Mouse (Mus musculus) thymus, postnatal 25 days (tissue): ENCODE results near the gene Ttc24.

Experiments used
- DNase-seq: peaks from one replicate; pipeline ENCODE4 v3.0.0; 2022

The Ttc24 gene

GRCm38 (mm10) chr3:88077441-88077840, 663 bp downstream of the Ttc24 start:
- DNase-seq: no peak

DNA sequence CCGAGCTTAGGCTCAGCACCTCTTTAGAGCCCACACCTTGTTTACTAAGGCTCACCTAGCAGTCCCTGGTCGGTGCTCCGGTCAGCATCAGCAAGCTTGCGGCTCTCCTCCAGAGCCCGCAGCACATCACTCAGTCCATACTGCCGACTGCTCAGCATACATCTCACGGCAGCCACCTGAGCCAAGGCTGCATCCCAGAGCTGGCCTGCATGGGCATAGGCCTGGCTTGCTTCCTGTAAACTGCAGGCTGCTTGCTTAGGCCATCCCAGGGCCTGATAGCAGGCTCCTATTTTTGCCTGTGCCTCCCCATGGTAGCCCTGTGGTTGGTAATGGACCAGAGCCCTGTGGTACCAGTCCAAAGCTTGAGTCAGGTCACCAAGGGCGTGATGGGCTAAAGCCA, 3.3 kb downstream of the Ttc24 start:
- DNase-seq: no peak

GRCm38 (mm10) chr3:88074351-88074750, 3.8 kb downstream of the Ttc24 start:
- no peak for DNase-seq

DNA sequence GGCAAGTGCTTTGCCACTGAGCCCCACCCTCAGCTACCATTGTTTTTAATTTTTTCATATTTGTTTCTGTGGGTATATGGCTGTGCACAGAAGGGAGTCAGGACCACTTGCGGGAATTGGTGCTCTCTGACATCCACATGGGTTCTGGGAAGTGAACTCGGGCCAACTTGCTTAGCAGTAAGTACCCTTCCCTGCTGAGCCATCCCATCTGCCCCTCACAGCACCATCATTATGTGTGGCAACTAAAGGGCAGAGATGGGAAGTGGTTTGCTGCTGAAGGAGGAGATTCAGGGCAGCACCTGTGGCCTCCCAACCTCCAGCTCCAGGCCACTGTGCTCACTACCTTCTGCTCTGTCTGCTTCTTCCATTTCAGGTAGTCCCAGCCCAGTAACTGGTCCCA, 4.5 kb downstream of the Ttc24 start:
- DNase-seq: no peak

DNA sequence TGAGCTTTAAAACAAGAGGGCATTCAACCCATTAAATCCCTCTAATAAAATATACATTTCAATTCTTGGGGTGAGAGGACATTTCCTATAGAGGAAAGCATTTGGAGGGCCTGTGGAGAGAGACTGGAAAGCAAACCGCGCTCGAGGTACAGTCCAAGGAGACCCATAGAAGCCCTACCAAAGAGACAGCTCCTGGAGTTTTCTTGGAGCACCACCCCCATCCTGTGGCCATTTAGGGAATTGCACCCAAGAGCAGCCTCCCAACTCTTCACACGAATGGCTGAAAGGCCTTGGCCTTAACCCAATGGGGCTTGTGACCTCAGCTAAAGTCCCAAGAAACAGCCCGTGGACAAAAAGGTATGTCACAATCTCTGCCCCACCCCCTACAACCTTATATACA, 6.3 kb downstream of the Ttc24 start:
- DNase-seq: peak; percentile 86

DNA sequence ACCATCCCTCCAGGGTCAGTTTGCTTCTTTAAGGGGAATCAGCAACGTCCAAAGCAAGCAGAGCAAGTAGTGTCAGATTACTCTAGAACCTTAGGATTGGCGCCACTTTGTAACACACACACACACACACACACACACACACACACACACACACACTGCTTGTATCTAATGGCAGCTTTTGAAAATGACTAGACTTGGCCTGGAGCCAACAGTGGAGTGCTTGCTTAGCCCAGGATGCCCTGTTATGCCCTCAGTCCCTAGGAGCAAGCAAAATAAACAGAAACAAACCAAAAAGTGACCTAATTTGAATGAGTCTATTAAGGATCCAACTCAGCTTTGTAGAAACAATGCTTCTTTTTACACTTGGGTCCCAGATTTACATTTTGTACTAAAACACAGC, 9.7 kb downstream of the Ttc24 start:
- no peak for DNase-seq

DNA sequence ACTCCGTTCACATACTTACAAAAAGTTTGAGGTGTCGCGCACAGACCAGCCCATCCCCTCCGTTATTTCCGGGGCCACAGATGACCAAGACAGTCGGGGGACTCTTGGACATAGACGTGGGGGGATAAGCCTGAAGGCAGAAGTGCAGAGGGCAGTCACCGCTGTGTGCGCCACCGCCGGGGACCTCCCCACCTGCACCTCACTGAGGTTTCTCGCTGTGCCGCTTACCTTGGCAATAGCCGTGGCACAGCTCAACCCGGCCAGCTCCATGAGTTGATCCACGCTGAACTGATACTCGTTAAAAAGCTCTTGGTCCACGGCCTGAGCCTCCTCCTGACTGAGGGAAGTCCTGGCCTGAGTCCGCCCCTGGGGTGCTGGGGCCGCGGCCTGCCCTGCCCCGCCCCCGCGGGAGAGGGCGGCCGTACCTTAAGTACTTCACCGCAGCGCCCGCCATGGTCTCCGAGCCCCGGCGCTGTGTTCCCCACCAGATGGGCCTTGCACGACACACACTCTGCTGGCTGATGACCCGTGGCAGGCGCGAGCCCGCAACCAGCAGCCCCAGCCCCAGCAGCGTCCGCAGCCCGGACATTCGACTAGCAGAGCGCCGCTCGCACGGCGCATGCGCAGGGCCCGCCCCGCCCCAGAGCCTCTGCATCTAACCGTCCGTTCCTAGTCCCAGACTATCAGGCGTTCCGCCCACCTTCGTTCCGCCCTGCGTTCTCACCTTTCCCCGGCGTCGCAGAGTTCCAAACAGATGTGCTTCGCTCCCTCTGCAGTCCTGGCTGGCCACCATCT, 20.0 kb downstream of the Ttc24 start, which contains the start of gene Naxe:
Gene Naxe, minus strand, starts transcription at position 594 of the 795 bp plus-strand sequence.
- peak; percentile 84 for DNase-seq

DNA sequence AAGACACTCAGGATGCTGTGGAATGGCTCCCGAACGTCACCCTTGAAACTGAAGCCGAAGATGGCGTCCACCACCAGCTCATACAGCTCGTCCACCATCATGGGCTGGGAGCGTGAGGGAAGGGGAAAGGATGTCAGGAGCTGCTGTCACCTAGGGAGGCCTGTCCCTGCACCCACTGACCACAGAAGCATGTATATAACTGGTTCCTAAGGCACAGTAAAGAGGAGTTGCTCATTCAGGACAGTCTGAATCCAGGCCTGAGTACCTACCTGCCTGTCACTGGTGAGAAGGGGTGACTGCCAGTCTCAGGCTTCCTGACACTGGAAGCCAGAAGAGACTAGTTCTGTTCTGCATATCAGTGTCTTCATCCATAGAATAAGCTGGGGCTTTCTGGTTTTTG, 21.1 kb downstream of the Ttc24 start:
- DNase-seq: no peak

- DNase-seq: no peak
Observed at GRCm38 (mm10) chr3:88049532-88049931, 28.6 kb downstream of the Ttc24 start.

- peak; percentile 81 for DNase-seq
Observed at GRCm38 (mm10) chr3:88042661-88043421, 35.3 kb downstream of the Ttc24 start, which contains the start of gene Gpatch4. Gene Gpatch4 (plus strand): TSS chr3:88043108.

DNA sequence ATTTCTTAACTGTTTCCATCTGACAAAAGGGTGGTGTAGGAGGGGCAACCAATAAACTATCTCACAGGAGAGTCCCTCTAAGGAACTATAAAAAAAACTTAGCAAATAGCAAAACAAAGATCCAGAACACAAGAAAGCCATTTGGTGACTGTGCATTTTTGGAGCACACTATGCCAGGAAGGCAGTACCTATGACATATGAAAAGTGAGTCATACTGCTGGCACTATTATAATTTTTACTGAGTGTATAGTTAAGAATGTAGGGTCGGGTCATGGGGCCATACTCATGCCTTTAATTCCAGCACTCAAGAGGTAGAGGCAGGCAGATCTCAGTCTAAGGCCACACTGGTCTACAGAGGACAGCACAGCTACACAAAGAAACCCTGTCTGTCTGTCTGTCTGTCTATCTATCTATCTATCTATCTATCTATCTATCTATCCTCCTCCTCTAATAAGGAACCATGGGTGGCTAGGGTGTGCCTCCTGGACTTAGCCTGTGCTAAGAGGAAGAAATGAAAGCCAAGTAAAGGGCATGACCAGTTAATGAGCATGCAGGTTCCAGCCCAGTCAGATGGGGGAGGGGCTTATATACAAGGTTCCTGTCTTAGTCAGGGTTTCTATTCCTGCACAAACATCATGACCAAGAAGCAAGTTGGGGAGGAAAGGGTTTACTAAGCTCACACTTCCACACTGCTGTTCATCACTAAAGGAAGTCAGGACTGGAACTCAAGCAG, 42.4 kb downstream of the Ttc24 start:
- no peak for DNase-seq

GRCm38 (mm10) chr3:88033506-88033905, 44.6 kb downstream of the Ttc24 start:
- DNase-seq: no peak

- DNase-seq: no peak
Observed at GRCm38 (mm10) chr3:88030608-88031395, 47.3 kb downstream of the Ttc24 start.

DNA sequence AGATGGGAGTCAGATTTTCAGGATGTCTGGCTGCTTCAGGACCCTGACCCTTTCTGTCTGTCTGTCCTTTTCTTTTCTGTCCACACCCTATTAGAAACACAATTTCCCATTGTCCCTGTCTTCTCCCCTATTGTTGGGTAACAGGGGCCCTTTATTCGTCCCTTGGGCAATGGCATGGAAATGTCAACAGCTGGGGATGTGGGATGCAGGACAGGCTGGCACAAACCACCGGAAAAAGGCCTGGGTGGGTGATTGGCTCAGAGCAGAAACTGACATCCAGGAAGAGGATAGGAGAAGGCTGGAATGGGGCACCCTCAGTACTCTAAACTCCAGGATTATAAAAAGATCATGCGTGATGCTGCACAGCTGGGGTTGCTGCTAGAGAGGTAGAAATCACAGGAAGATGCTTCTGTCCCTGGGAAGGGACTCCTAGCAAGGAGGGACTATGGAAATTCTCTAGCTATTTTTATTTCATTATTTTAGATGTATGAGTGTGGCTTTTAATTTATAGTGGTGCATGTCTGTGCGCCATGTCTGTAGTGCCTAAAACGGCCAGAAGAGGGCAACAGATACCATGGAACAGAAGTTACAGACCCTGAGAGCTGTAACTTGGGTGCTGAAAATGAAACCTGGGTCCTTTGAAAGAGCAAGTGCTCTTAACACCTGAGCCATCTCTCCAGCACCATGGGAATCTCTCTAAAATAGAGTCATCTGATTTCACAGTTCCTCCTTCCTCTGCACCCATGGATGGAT, 50.5 kb downstream of the Ttc24 start, which contains the start of gene Hapln2:
Gene Hapln2, minus strand, starts transcription at position 150 of the 753 bp plus-strand sequence.
- peak; percentile 9 for DNase-seq

DNA sequence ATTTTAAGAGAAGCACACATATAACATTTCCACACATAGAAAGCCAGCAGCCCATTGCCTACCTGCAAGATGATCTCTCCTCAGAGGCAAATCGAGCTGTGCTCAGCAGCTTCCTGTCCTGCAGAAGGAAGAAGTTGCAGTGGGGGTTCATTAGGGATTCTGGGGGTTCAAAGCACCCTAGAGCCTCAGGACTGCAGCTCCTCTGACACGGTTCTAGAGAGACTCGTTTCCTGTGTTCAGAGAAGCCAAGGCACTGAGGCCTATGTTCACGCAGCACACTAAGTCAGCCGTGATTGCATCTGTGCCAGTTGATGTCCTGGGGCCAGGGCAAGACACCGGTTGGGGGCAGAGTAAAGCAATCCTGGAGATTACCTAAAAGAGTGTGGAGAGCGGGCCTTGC, 51.3 kb downstream of the Ttc24 start:
- DNase-seq: no peak

- no peak for DNase-seq
Observed at GRCm38 (mm10) chr3:88023192-88024074, 54.7 kb downstream of the Ttc24 start.

GRCm38 (mm10) chr3:88022322-88023191, 55.5 kb downstream of the Ttc24 start:
- DNase-seq: peak; percentile 74
